Mouse (Mus musculus): ENCODE data around the gene Epha8. TPM values are rescaled to one million over a fixed set of nuclear protein-coding genes. Genes with fewer than 3 reads are reported as not detected.

Gene Epha8
- total and polyA plus RNA-seq, 3 experiments: not detected

- no peak for DNase-seq (ENCODE audit: extremely low read depth)
- no peak overlapping the region for H3K4me3 ChIP-seq (replicated peaks in 1 of 3; ENCODE audit: low read depth in 2 of 3, low read length in 2 of 3, poor library complexity in 1 of 3)
- H3K9me3 ChIP-seq (replicated peaks; ENCODE audit: low read length): no peaks in the 10 kb centered on the region
- H3K27me3 ChIP-seq (replicated peaks): peaks cover 11% of the 10 kb centered on the region
- H3K9ac ChIP-seq (ENCODE audit: insufficient read depth, low read depth): no peak overlapping the region
- H3K79me2 ChIP-seq (replicated peaks; ENCODE audit: control insufficient read depth, extremely low read depth, insufficient read depth, poor library complexity, severe bottlenecking): no peaks in the 10 kb centered on the region
- H3K36me3 ChIP-seq (replicated peaks in 1 of 2; ENCODE audit: control insufficient read depth in 1 of 2, insufficient read depth in 1 of 2, low read length in 1 of 2): peaks cover 15 to 62% of the 10 kb centered on the region in 2 experiments
- dilution Hi-C loops (cut with MboI; ENCODE audit: extremely low pct_ligation_motif_present, extremely low pct_unique_long_range_greater_than_20kb, low sequenced_read_pairs): no loop called here
- in situ Hi-C loops (cut with MboI; ENCODE audit: low pct_ligation_motif_present, low pct_unique_long_range_greater_than_20kb, low sequenced_read_pairs): loop anchor here (5.0 kb wide), 1 partner anchor 85 kb away; the partner anchor contains the start of gene C1qa
- TF ChIP-seq EP300 (IDR thresholded peaks at IDR 0.05; ENCODE audit: low read length): no peak
- no peak for TF ChIP-seq ZC3H11A (IDR thresholded peaks at IDR 0.05; ENCODE audit: low read depth, low read length)
- no peak for TF ChIP-seq MAX (IDR thresholded peaks at IDR 0.05; ENCODE audit: low read length)
- no peak for TF ChIP-seq SIN3A (IDR thresholded peaks at IDR 0.05; ENCODE audit: low read length)
- TF ChIP-seq RCOR1 (conservative IDR thresholded peaks at IDR 0.05; ENCODE audit: low read depth, low read length): no peak
- TF ChIP-seq NELFE (IDR thresholded peaks at IDR 0.05; ENCODE audit: low read depth, low read length): no peak
- no peak for TF ChIP-seq POLR2AphosphoS2 (IDR thresholded peaks at IDR 0.05; ENCODE audit: low read depth, low read length)
- TF ChIP-seq SMC3 (IDR thresholded peaks at IDR 0.05; ENCODE audit: low read depth, low read length): no peak
- TF ChIP-seq CHD2 (IDR thresholded peaks at IDR 0.05; ENCODE audit: low read length): no peak
- no peak overlapping the region for H3K4me2 ChIP-seq (ENCODE audit: insufficient read depth, low read depth, poor library complexity, severe bottlenecking)
- H3K4me1 ChIP-seq (ENCODE audit: control insufficient read depth in 1 of 2, insufficient read depth in 2 of 2): peaks cover 4 to 20% of the 10 kb centered on the region in 2 experiments
- no peak overlapping the region for H3K27ac ChIP-seq (ENCODE audit: insufficient read depth, low read depth)
These were observed 25.5 kb upstream of the Epha8 start for GRCm38 (mm10) chr4:136981993-136982695.

DNA sequence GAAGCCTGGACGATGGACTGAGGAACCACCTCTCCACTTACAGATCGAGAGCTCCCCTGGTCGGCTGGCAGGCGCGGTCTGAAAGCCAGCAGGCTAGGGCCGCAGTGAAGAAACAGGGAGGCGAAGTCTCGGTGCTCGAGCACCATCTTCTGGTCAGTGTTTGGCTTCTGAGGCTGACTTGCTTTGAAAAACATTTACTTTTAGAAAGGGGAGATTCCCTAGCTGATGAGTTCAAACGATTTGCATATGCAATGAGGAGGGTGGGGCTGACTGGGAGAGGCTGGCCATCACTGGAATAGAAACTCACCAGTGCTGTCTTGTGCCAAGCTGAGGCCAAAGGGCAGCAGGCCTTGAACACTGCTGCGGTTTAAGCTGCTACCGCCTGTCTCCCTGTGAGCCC lies 24.7 kb upstream of the Epha8 start:
- Histone ChIP-seq H3K9me3 (replicated peaks; ENCODE audit: low read length) (no peaks in the 10 kb centered on the region), H3K9ac (ENCODE audit: insufficient read depth, low read depth) (no peak overlapping the region), H3K27me3 (replicated peaks) (peaks cover 19% of the 10 kb centered on the region), H3K4me2 (ENCODE audit: insufficient read depth, low read depth, poor library complexity, severe bottlenecking) (no peak overlapping the region), H3K27ac (ENCODE audit: insufficient read depth, low read depth) (no peak overlapping the region), H3K36me3 (replicated peaks in 1 of 2; ENCODE audit: control insufficient read depth in 1 of 2, insufficient read depth in 1 of 2, low read length in 1 of 2) (peaks cover 10 to 54% of the 10 kb centered on the region in 2 experiments), H3K4me3 (replicated peaks in 1 of 3; ENCODE audit: low read depth in 2 of 3, low read length in 2 of 3, poor library complexity in 1 of 3) (peak overlapping the region in 1 of 3 experiments; percentile 8), H3K79me2 (replicated peaks; ENCODE audit: control insufficient read depth, extremely low read depth, insufficient read depth, poor library complexity, severe bottlenecking) (no peaks in the 10 kb centered on the region), H3K4me1 (ENCODE audit: control insufficient read depth in 1 of 2, insufficient read depth in 2 of 2) (peaks cover 4 to 20% of the 10 kb centered on the region in 2 experiments)
- in situ Hi-C loops (cut with MboI; ENCODE audit: low pct_ligation_motif_present, low pct_unique_long_range_greater_than_20kb, low sequenced_read_pairs) (loop anchor here (5.0 kb wide), 1 partner anchor 84 kb away; the partner anchor contains the start of gene C1qa), dilution Hi-C loops (cut with MboI; ENCODE audit: extremely low pct_ligation_motif_present, extremely low pct_unique_long_range_greater_than_20kb, low sequenced_read_pairs) (no loop called here)
- DNase-seq (ENCODE audit: extremely low read depth): peak; percentile 87
- TF ChIP-seq MAX (IDR thresholded peaks at IDR 0.05; ENCODE audit: low read length) (no peak), POLR2A (IDR thresholded peaks at IDR 0.05; ENCODE audit: low read depth, low read length) (no peak), IRF4 (IDR thresholded peaks at IDR 0.05; ENCODE audit: low read depth, low read length) (peak; percentile 50; the same call in 1 of the 2 replicates), ELF1 (IDR thresholded peaks at IDR 0.05; ENCODE audit: low read depth, low read length) (0 out of 2 replicates have a peak, but pooled peaks have one; percentile 39), RAD21 (IDR thresholded peaks at IDR 0.05; ENCODE audit: low read depth, low read length) (peak; percentile 92), UBTF (IDR thresholded peaks at IDR 0.05; ENCODE audit: low read depth, low read length) (no peak), PAX5 (IDR thresholded peaks at IDR 0.05; ENCODE audit: low read length) (no peak), ZMIZ1 (IDR thresholded peaks at IDR 0.05; ENCODE audit: low read depth, low read length) (no peak), SIN3A (IDR thresholded peaks at IDR 0.05; ENCODE audit: low read length) (no peak), MAZ (IDR thresholded peaks at IDR 0.05; ENCODE audit: low read depth, low read length) (0 out of 2 replicates have a peak, but pooled peaks have one; percentile 21), CTCF (conservative IDR thresholded peaks at IDR 0.05 in 1 of 2, IDR thresholded peaks at IDR 0.05 in 1 of 2; ENCODE audit: low read depth in 2 of 2, low read length in 2 of 2) (peak; percentile 14 to 90; a peak in 3 of 4 replicates), E2F4 (IDR thresholded peaks at IDR 0.05; ENCODE audit: insufficient replicate concordance, low read depth, low read length) (no peak), SMC3 (IDR thresholded peaks at IDR 0.05; ENCODE audit: low read depth, low read length) (peak; percentile 81), BHLHE40 (IDR thresholded peaks at IDR 0.05; ENCODE audit: low read depth, low read length) (peak; percentile 24; the same call in 1 of the 2 replicates), HCFC1 (IDR thresholded peaks at IDR 0.05; ENCODE audit: low read depth, low read length) (no peak), TCF12 (IDR thresholded peaks at IDR 0.05; ENCODE audit: low read depth, low read length) (no peak), ETS1 (conservative IDR thresholded peaks at IDR 0.05; ENCODE audit: low read depth, low read length) (peak; percentile 30), TBP (conservative IDR thresholded peaks at IDR 0.05; ENCODE audit: low read depth, low read length) (no peak), CHD1 (IDR thresholded peaks at IDR 0.05; ENCODE audit: low read depth, low read length) (no peak), USF2 (conservative IDR thresholded peaks at IDR 0.05; ENCODE audit: low read depth, low read length) (no peak)
